Mouse (Mus musculus) liver, embryonic 11.5 days (tissue): Measurements from ENCODE around the gene Spag9. TPM values are rescaled to one million over a fixed set of nuclear protein-coding genes. Genes with fewer than 3 reads are reported as not detected.

Source experiments
- ATAC-seq: fragments of 200-750 bp; cut with Nextera tagmentation; replicated peaks from 2 replicates; pipeline ENCODE4 v1.8.0; 2017; ENCODE audit warnings: moderate number of reproducible peaks, mild to moderate bottlenecking, moderate TSS enrichment, moderate library complexity; ENCODE audit not compliant: low FRiP score
- DNase-seq: peaks from one replicate; pipeline ENCODE4 v3.0.0-alpha.2; 2017; ENCODE audit warnings: low spot score
- H3K27ac ChIP-seq: fragments of 300-500 bp; sonication (generic); 2 replicates; pipeline ENCODE4 v1.5.1; 2014; ENCODE audit warnings: mild to moderate bottlenecking, low read depth, low read length, control low read depth
- H3K27me3 ChIP-seq: fragments of 300-500 bp; sonication (generic); replicated peaks from 2 replicates; pipeline ENCODE4 v1.6.1; 2014; ENCODE audit warnings: low read length, mixed read lengths; ENCODE audit not compliant: control insufficient read depth, insufficient read depth
- H3K36me3 ChIP-seq: fragments of 300-500 bp; sonication (generic); 2 replicates; pipeline ENCODE4 v1.6.1; 2014; ENCODE audit warnings: mild to moderate bottlenecking, low read length, moderate library complexity, mixed read lengths; ENCODE audit not compliant: control insufficient read depth, insufficient read depth
- H3K4me1 ChIP-seq: fragments of 300-500 bp; sonication (generic); replicated peaks from 2 replicates; pipeline ENCODE4 v1.6.1; 2014; ENCODE audit warnings: low read length, mixed read lengths; ENCODE audit not compliant: control insufficient read depth, insufficient read depth
- H3K4me2 ChIP-seq: fragments of 300-500 bp; sonication (generic); 2 replicates; pipeline ENCODE4 v1.6.1; 2014; ENCODE audit warnings: mild to moderate bottlenecking, control low read depth, moderate library complexity
- H3K4me3 ChIP-seq: fragments of 300-500 bp; sonication (generic); 2 replicates; pipeline ENCODE4 v1.5.1; 2014; ENCODE audit warnings: low read depth, low read length, control low read depth
- H3K9ac ChIP-seq: fragments of 300-500 bp; sonication (generic); 2 replicates; pipeline ENCODE4 v1.6.1; 2014; ENCODE audit warnings: low read depth, low read length, control low read depth
- H3K9me3 ChIP-seq: fragments of 300-500 bp; sonication (generic); 2 replicates; pipeline ENCODE4 v1.6.1; 2016; ENCODE audit warnings: low read length, inconsistent platforms, mixed read lengths; ENCODE audit not compliant: control insufficient read depth
- WGBS: fragments of 180-500 bp; shearing (Covaris S2); extraction: QIAGEN DNeasy Blood & Tissue Kit; methylation state at CpG from one replicate; pipeline ENCODE4 v1.1.7; 2014; 5-methylcytosine and 5-hydroxymethylcytosine counted together
- polyA plus RNA-seq: library from polyadenylated mRNA; unstranded; fragments of >200 nt; fragmentation: Nextera tagmentation; extraction: Ambion mirVana; gene quantifications from 2 replicates; pipeline ENCODE4 v1.2.1, GENCODE M21; 2014

Spag9 gene
- polyA plus RNA-seq, 1 experiment from 2014 or later = 24.6 TPM

- no peak overlapping the region for H3K4me2 ChIP-seq
- 74% methylated on average over 3 of the region's 3 CpGs for WGBS
- H3K9me3 ChIP-seq = no peaks in the 10 kb centered on the region
- DNase-seq = no peak
- no peaks in the 10 kb centered on the region for H3K4me1 ChIP-seq
- no peak overlapping the region for H3K27ac ChIP-seq
- no peak for ATAC-seq
- H3K9ac ChIP-seq = no peak overlapping the region
- H3K36me3 ChIP-seq = no peaks in the 10 kb centered on the region
- no peak overlapping the region for H3K4me3 ChIP-seq
- H3K27me3 ChIP-seq = peaks cover 28% of the 10 kb centered on the region
Measured at GRCm38 (mm10) chr11:94154201-94154600, 158.3 kb downstream of the Spag9 start.

DNA sequence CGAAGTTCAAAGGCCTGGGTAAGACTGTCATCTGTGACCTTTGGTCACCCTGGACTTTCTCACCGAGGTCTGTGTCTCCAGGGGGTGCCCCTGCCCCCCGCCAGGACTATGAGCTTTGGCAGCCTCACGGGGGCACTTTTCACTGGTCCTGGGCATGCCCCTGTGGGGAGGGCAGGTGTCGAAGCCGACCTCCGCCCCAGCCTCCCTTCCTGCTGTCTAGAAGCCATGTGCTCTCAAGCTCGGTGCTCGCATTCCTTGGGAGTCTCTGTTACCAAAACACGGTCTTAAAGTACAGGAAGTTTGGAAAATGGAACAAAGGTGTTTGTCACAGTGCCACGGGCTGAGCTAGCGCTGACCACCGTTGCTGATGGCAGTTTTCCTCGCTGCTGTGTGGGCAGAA lies 162.6 kb downstream of the Spag9 start:
- ATAC-seq (no peak), DNase-seq (no peak)
- no peak overlapping the region for H3K4me3 ChIP-seq
- peaks cover 10% of the 10 kb centered on the region for H3K27me3 ChIP-seq
- H3K36me3 ChIP-seq = no peaks in the 10 kb centered on the region
- peaks cover 10% of the 10 kb centered on the region for H3K4me1 ChIP-seq
- no peak overlapping the region for H3K4me2 ChIP-seq
- H3K27ac ChIP-seq = no peak overlapping the region
- no peak overlapping the region for H3K9ac ChIP-seq
- no peaks in the 10 kb centered on the region for H3K9me3 ChIP-seq
- 52% methylated on average over 14 of the region's 14 CpGs for WGBS

DNA sequence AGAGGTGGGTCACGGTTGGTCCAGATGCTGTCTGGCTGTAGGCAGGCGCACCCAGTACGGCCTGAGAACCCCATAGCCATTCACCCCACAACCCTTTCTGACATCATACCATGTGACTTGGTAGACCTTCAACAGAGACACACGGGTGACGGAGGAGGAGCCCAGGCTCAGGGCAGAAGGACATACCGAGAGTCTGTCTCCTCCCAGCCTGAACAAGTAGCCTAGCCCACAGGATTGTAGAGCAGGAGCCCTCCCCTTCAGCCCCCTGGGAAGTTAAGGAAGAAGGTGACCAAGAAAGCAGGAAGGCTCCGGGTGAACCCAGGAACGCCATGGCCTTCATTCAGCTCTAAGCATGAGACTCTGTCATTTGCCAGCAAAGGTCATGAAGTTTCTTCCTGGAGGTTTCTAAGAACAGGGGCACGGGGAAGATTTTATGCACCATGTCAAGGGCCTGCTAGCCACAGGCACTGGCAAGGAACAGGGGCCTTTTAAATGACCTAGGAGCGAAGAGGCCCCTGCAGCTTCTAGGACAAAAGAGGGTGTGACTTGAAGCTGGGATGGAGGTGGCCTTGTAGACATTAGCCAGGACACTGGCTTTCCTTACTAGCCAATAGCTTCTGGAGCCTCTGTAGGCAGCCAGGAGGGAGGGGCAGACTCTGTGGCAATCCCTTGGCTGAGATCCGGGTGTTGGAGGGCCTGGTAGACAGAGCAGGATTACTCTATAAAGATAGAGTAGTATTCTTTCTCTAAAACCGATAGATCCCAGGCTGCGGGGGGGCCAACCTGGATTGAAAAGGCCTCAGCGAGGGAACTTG lies 163.4 kb downstream of the Spag9 start:
- H3K9ac ChIP-seq = no peak overlapping the region
- 65% methylated on average over 14 of the region's 14 CpGs for WGBS
- ATAC-seq = no peak
- no peaks in the 10 kb centered on the region for H3K9me3 ChIP-seq
- H3K27ac ChIP-seq = no peak overlapping the region
- H3K27me3 ChIP-seq = peaks cover 10% of the 10 kb centered on the region
- no peak overlapping the region for H3K4me3 ChIP-seq
- no peak overlapping the region for H3K4me2 ChIP-seq
- H3K4me1 ChIP-seq = peaks cover 10% of the 10 kb centered on the region
- no peak for DNase-seq
- H3K36me3 ChIP-seq = no peaks in the 10 kb centered on the region

DNA sequence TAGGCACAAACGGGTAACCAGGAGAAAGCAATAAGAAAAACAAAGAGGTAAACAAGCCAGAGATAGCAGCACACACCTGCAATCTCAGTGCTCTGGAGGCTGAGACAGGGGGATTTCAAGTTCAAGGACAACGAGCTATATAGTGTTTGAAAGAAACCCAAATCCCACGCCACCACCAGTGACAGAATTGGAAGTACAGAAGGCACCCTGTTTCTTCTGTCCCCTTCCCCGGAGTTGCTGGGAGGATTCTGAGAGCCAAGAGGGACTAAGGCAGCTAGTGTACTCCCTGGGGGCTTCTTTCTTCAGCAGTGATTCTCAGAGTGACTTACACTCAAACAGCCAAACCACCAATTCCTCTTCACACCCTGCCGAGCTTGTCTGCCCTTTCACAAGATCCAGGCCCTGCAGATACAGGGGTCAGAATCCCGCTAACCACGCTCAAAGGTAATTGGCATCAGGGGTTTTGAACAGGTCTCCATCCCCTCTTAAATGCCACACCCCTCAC lies 164.1 kb downstream of the Spag9 start:
- H3K36me3 ChIP-seq = no peaks in the 10 kb centered on the region
- H3K4me2 ChIP-seq = peak overlapping the region; percentile 40
- H3K4me1 ChIP-seq = peaks cover 10% of the 10 kb centered on the region
- H3K27ac ChIP-seq = no peak overlapping the region; the same call in 1 of the 2 replicates
- H3K9me3 ChIP-seq = no peaks in the 10 kb centered on the region
- no peak for ATAC-seq
- DNase-seq = no peak
- H3K9ac ChIP-seq = no peak overlapping the region
- H3K27me3 ChIP-seq = peaks cover 10% of the 10 kb centered on the region
- WGBS = 49% methylated on average over 7 of the region's 7 CpGs
- no peak overlapping the region for H3K4me3 ChIP-seq

DNA sequence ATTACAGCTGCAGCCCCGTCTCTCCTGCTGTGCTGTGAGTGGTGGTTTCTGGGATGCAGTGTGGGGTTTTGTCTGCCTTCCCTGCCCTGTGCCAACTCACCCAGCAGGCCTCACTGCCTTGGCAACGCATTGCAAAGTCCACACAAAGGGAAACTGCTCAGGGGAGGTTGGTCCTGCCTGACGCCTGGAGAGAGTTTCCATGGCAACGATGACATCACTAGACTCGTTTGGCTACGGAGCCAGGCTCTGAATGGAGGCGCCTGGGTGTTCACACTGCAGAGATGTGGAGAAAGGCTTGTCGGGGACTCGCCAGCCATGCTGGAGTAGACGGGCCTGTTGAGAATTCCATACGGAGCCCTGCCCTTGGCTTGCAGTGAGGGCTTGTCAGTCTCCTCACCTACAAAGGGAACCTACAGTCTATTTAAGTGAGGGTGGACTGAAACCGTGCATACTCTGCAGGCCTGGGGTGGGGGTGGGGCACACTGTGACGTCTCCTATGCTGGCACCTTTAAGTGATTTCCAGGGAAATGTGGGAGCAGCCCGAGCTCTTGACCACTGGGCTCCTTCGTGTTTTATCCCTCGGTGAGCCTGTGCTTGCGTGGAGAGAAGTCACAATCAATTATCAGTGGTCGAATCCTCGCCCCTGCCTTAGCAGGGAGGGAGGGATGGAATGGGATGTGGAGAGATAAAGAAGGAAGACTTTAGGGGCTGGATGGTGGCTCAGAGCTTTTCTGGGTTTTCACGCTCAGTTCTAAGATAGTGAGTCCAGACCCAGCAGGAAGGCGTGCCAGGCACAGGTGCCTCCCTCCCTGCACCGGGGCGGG lies 164.8 kb downstream of the Spag9 start:
- Histone ChIP-seq H3K9me3 (no peaks in the 10 kb centered on the region), H3K4me3 (no peak overlapping the region), H3K36me3 (no peaks in the 10 kb centered on the region), H3K4me1 (peaks cover 10% of the 10 kb centered on the region), H3K27me3 (peaks cover 10% of the 10 kb centered on the region), H3K9ac (no peak overlapping the region), H3K4me2 (peak overlapping the region; percentile 40), H3K27ac (0 out of 2 replicates have a peak overlapping the region, but pooled peaks have one; percentile 21)
- ATAC-seq (peak; percentile 72), DNase-seq (peak; percentile 54)
- 16% methylated on average over 23 of the region's 23 CpGs for WGBS

GRCm38 (mm10) chr11:94161267-94161646 lies 165.4 kb downstream of the Spag9 start:
- H3K27me3 ChIP-seq = peaks cover 10% of the 10 kb centered on the region

DNA sequence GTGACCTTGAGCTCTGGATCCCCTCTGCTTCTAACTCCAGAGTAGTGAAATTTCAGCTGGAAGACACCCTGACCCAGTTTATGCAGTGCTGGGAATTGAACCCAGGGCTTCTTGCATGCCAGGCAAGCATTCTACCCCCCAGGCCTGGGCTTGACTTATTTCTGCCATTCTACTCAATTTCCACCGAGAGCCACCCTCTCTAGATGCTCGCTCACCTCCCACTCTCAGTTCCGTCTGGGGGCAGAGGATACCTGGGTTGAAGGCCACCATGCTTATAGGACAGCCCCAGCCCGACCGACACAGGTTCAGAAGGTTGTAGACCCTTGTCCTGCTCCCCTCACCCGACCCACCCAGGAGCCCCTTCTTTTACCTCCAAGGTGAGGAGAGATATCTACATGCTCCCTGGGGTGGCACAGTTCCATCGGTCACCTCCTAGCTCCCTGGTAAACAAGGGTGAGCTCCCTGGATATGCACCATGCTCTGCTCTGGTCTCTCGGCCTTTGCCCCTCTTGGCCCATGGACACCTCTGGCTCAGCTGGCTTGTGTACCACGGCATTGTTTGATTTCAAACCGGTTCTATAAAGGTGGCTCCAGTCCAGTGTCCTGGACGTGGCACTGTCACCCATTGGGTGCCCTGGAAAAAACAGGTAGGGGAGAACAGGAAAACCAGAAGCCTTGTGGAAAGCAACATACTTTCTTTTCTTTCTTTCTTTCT lies 166.1 kb downstream of the Spag9 start:
- Histone ChIP-seq H3K36me3 (no peaks in the 10 kb centered on the region), H3K4me2 (no peak overlapping the region), H3K9me3 (no peaks in the 10 kb centered on the region), H3K27me3 (peaks cover 10% of the 10 kb centered on the region), H3K9ac (no peak overlapping the region), H3K27ac (no peak overlapping the region), H3K4me1 (peaks cover 10% of the 10 kb centered on the region), H3K4me3 (no peak overlapping the region)
- no peak for ATAC-seq
- DNase-seq = no peak
- WGBS = 75% methylated on average over 11 of the region's 11 CpGs

More at GRCm38 (mm10) chr11:94161267-94161646, 165.4 kb downstream of the Spag9 start:
- Histone ChIP-seq H3K36me3 (no peaks in the 10 kb centered on the region), H3K4me2 (peak overlapping the region; percentile 40), H3K27ac (0 out of 2 replicates have a peak overlapping the region, but pooled peaks have one; percentile 21), H3K4me3 (no peak overlapping the region), H3K4me1 (peaks cover 10% of the 10 kb centered on the region), H3K9me3 (no peaks in the 10 kb centered on the region), H3K9ac (no peak overlapping the region)
- WGBS = 22% methylated on average over 9 of the region's 9 CpGs
- DNase-seq (no peak), ATAC-seq (peak; percentile 30; the same call in 1 of the 2 replicates)
